Mouse (Mus musculus) erythroblast, embryonic 14.5 days (primary cell): ENCODE measurements around the gene Gm49325. TPM values are rescaled to one million over a fixed set of nuclear protein-coding genes. Genes with fewer than 3 reads are reported as not detected.
"Not testable (repeated sequence)": the region's sequence is repeated elsewhere in the genome, so short reads cannot be mapped to it uniquely, and the experiment has no call there.

Experiments used
- H3K27me3 ChIP-seq: 2 replicates; pipeline ENCODE4 v1.6.1; 2012; ENCODE audit warnings: inconsistent platforms; ENCODE audit not compliant: control insufficient read depth
- H3K36me3 ChIP-seq: 2 replicates; pipeline ENCODE4 v1.6.1; 2012; ENCODE audit warnings: mild to moderate bottlenecking, inconsistent platforms; ENCODE audit not compliant: control insufficient read depth
- H3K4me1 ChIP-seq: 2 replicates; pipeline ENCODE4 v1.6.1; 2012; ENCODE audit warnings: inconsistent platforms; ENCODE audit not compliant: control insufficient read depth
- H3K4me3 ChIP-seq: replicated peaks from 2 replicates; pipeline ENCODE3; 2012; ENCODE audit warnings: moderate library complexity, mild to moderate bottlenecking, inconsistent platforms
- H3K9me3 ChIP-seq: 2 replicates; pipeline ENCODE4 v1.6.1; 2012; ENCODE audit warnings: low read length, inconsistent platforms, mixed read lengths; ENCODE audit not compliant: control insufficient read depth
- GATA1 ChIP-seq: IDR thresholded peaks from 2 replicates; pipeline ENCODE4 v1.6.1; 2012; ENCODE audit warnings: low read length, inconsistent platforms, mixed read lengths
- TAL1 ChIP-seq: IDR thresholded peaks from 3 replicates; pipeline ENCODE4 v1.6.1; 2012; ENCODE audit warnings: low read length, inconsistent platforms, mixed read lengths
- polyA plus RNA-seq: library from polyadenylated mRNA; stranded (reverse); fragments of >175 nt; gene quantifications from 2 replicates; pipeline ENCODE4 v1.2.3, GENCODE M21; 2012

Gm49325 gene
- polyA plus RNA-seq, 1 experiment: not detected

- Histone ChIP-seq H3K4me1 (peaks cover 25% of the 10 kb centered on the region), H3K36me3 (no peaks in the 10 kb centered on the region), H3K4me3 (no peak overlapping the region), H3K9me3 (peaks cover 5% of the 10 kb centered on the region; the same call in 1 of the 2 replicates), H3K27me3 (peaks cover 41% of the 10 kb centered on the region)
- no peak for TF ChIP-seq TAL1
- TF ChIP-seq GATA1: no peak
Measured at GRCm38 (mm10) chr10:77673765-77674164, 67.8 kb downstream of the Gm49325 start.

- Histone ChIP-seq H3K27me3 (peaks cover 69% of the 10 kb centered on the region), H3K4me3 (no peak overlapping the region), H3K4me1 (peaks cover 7% of the 10 kb centered on the region), H3K36me3 (no peaks in the 10 kb centered on the region), H3K9me3 (peaks cover 5% of the 10 kb centered on the region; the same call in 1 of the 2 replicates)
- TF ChIP-seq TAL1: no peak
- TF ChIP-seq GATA1: no peak
Measured at GRCm38 (mm10) chr10:77677562-77677961, 71.6 kb downstream of the Gm49325 start.

- no peak overlapping the region for H3K4me3 ChIP-seq
- H3K9me3 ChIP-seq: peaks cover 4% of the 10 kb centered on the region; the same call in 1 of the 2 replicates
- no peaks in the 10 kb centered on the region for H3K4me1 ChIP-seq
- peaks cover 87% of the 10 kb centered on the region for H3K27me3 ChIP-seq
- no peaks in the 10 kb centered on the region for H3K36me3 ChIP-seq
- no peak for TF ChIP-seq TAL1
- TF ChIP-seq GATA1: no peak
Measured at GRCm38 (mm10) chr10:77682994-77683393, 77.0 kb downstream of the Gm49325 start.

- Histone ChIP-seq H3K27me3 (peaks cover 85% of the 10 kb centered on the region), H3K4me3 (no peak overlapping the region), H3K36me3 (no peaks in the 10 kb centered on the region), H3K4me1 (no peaks in the 10 kb centered on the region), H3K9me3 (no peaks in the 10 kb centered on the region)
- no peak for TF ChIP-seq TAL1
- no peak for TF ChIP-seq GATA1
Measured at GRCm38 (mm10) chr10:77684181-77684580, 78.2 kb downstream of the Gm49325 start.

GRCm38 (mm10) chr10:77685895-77686664, 80.1 kb downstream of the Gm49325 start, which contains the start of gene Tspear:
TSS of gene Tspear (plus strand) at chr10:77686569.
- no peaks in the 10 kb centered on the region for H3K9me3 ChIP-seq
- no peak for TF ChIP-seq TAL1
- no peak for TF ChIP-seq GATA1
- H3K27me3 ChIP-seq: peaks cover 75% of the 10 kb centered on the region
- no peaks in the 10 kb centered on the region for H3K4me1 ChIP-seq
- H3K4me3 ChIP-seq: no peak within 1 kb of the TSS
- H3K36me3 ChIP-seq: no peaks in the 10 kb centered on the region

GRCm38 (mm10) chr10:77687021-77687420, 81.0 kb downstream of the Gm49325 start:
- Histone ChIP-seq H3K36me3 (no peaks in the 10 kb centered on the region), H3K4me1 (no peaks in the 10 kb centered on the region), H3K27me3 (peaks cover 70% of the 10 kb centered on the region), H3K4me3 (no peak overlapping the region), H3K9me3 (no peaks in the 10 kb centered on the region)
- no peak for TF ChIP-seq TAL1
- TF ChIP-seq GATA1: no peak

- peaks cover 42% of the 10 kb centered on the region for H3K27me3 ChIP-seq
- not testable (repeated sequence) for H3K4me3 ChIP-seq, H3K4me1 ChIP-seq, H3K9me3 ChIP-seq, H3K36me3 ChIP-seq
Measured at GRCm38 (mm10) chr10:77690356-77690807, 84.4 kb downstream of the Gm49325 start, which contains the start of gene Gm19402. TSS of gene Gm19402 (minus strand) at chr10:77690757.

Other genes with a start within 250 kb of the Gm49325 start
- gene Adarb1, start 187.9 kb upstream of the Gm49325 start, polyA plus RNA-seq: not detected in 2 replicates
- 7.2 and 8.8 TPM in 2 replicates for gene Fam207a, start 90.4 kb upstream of the Gm49325 start, polyA plus RNA-seq
- gene Itgb2, start 75.9 kb upstream of the Gm49325 start, polyA plus RNA-seq: 0.14 and 0.23 TPM in 2 replicates
- gene Pttg1ip, start 24.5 kb upstream of the Gm49325 start, polyA plus RNA-seq: 7.2 and 9.7 TPM in 2 replicates
- gene Sumo3, start 100 bp upstream of the Gm49325 start, polyA plus RNA-seq: 3.1 and 3.3 TPM in 2 replicates
- gene Ube2g2, start 16.1 kb downstream of the Gm49325 start, polyA plus RNA-seq: 2.6 and 2.9 TPM in 2 replicates
- not detected in 2 replicates for gene Tspear, start 80.4 kb downstream of the Gm49325 start, polyA plus RNA-seq
- gene Gm19402, start 84.6 kb downstream of the Gm49325 start, polyA plus RNA-seq: not detected in 2 replicates
- not detected in 2 replicates for gene Gm9508, start 91.0 kb downstream of the Gm49325 start, polyA plus RNA-seq
- gene Gm10272, start 100.4 kb downstream of the Gm49325 start, polyA plus RNA-seq: not detected in 2 replicates
- not detected in 2 replicates for gene Gm10024, start 105.3 kb downstream of the Gm49325 start, polyA plus RNA-seq
- not detected in 2 replicates for gene Gm10142, start 109.6 kb downstream of the Gm49325 start, polyA plus RNA-seq
- not detected in 2 replicates for gene Krtap12-1, start 114.4 kb downstream of the Gm49325 start, polyA plus RNA-seq
- not detected in 2 replicates for gene Gm10100, start 120.3 kb downstream of the Gm49325 start, polyA plus RNA-seq
- gene Gm18596, start 136.4 kb downstream of the Gm49325 start, polyA plus RNA-seq: not detected in 2 replicates
- gene Gm9736, start 145.2 kb downstream of the Gm49325 start, polyA plus RNA-seq: not detected in 2 replicates
- not detected in 2 replicates for gene Gm3233, start 153.5 kb downstream of the Gm49325 start, polyA plus RNA-seq
- not detected in 2 replicates for gene Gm3238, start 165.1 kb downstream of the Gm49325 start, polyA plus RNA-seq
- gene Gm7138, start 170.7 kb downstream of the Gm49325 start, polyA plus RNA-seq: not detected in 2 replicates
- gene Gm3250, start 176.3 kb downstream of the Gm49325 start, polyA plus RNA-seq: not detected in 2 replicates
- not detected in 2 replicates for gene Gm7137, start 182.0 kb downstream of the Gm49325 start, polyA plus RNA-seq
- not detected in 2 replicates for gene Gm9639, start 188.9 kb downstream of the Gm49325 start, polyA plus RNA-seq
- gene Gm19668, start 192.9 kb downstream of the Gm49325 start, polyA plus RNA-seq: not detected in 2 replicates
- not detected in 2 replicates for gene Gm9507, start 205.6 kb downstream of the Gm49325 start, polyA plus RNA-seq
- not detected in 2 replicates for gene Gm2696, start 208.5 kb downstream of the Gm49325 start, polyA plus RNA-seq
- not detected in 2 replicates for gene Krtap10-4, start 220.9 kb downstream of the Gm49325 start, polyA plus RNA-seq
- 0.04 TPM in 1 of 2 replicates, not detected in the other for gene Krtap10-10, start 229.8 kb downstream of the Gm49325 start, polyA plus RNA-seq
- not detected in 2 replicates for gene Gm36176, start 240.6 kb downstream of the Gm49325 start, polyA plus RNA-seq
- not detected in 2 replicates for gene Gm10318, start 246.7 kb downstream of the Gm49325 start, polyA plus RNA-seq